Mouse (Mus musculus) liver, postnatal 0 days (tissue): ENCODE measurements around the gene Lrrc47.

Source experiments
- CTCF ChIP-seq: sonication (generic); IDR thresholded peaks from 2 replicates; pipeline ENCODE4 v1.5.1; 2016; ENCODE audit warnings: antibody characterized with exemption, low read depth
- EP300 ChIP-seq: IDR thresholded peaks from 2 replicates; pipeline ENCODE4 v1.6.1; 2016; ENCODE audit warnings: antibody characterized with exemption, low read depth, mild to moderate bottlenecking

DNA sequence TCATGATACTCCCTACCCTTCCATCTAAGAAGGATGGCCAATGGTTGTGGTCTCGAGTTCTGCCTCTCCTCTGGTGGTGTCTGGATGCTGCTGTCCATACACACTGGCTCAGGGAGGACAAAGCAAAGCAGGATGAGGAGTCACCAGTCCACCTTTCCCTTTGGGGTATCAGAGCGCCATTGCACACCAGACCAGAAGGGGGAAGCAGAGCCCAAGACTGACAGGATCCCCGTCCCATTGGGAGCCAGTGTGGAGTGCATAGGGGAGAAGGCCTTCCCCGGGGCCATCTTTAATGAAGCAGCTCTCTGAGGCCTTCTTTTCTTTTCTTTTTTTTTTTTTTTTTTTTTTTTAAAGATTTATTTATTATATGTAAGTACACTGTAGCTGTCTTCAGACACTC lies 41.5 kb downstream of the Lrrc47 start:
- TF ChIP-seq EP300, result no peak
- TF ChIP-seq CTCF, result peak; percentile 42
